Mouse (Mus musculus): ENCODE data around the gene Tedc1. TPM values are rescaled to one million over a fixed set of nuclear protein-coding genes. Genes with fewer than 3 reads are reported as not detected.

The Tedc1 gene
- polyA plus RNA-seq, 1 experiment from 2014 or later = 38.2 TPM

DNA sequence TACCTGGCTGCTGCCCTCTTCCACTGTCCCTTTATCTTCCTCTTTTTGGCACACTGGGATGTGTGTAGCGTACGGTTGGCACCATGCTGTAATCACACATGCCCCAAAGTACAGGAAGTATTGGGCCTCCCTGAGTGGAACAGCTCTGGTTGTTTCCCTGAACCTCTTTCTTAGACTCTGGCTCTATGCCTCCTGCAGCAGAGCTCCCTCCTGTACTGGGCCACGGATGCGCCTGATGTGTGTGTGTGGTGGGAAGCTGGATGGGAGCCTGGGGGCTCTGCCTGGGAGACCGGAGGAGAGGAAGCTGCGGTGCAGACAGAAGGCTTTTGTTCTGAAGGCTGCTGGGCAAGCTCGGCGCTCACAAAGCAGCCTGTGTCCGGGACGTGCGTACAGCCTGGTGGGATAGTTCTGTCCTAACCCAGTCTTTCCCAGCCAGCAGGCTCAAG is 7.4 kb downstream of the Tedc1 start:
- no peak for ATAC-seq (ENCODE audit: low FRiP score, low TSS enrichment)
- WGBS = 90% methylated on average over 11 of the region's 11 CpGs
- no peak overlapping the region for H3K9ac ChIP-seq (replicated peaks; ENCODE audit: low read length)
- H3K4me2 ChIP-seq (replicated peaks; ENCODE audit: low read depth, low read length) = no peak overlapping the region
- no peaks in the 10 kb centered on the region for H3K27me3 ChIP-seq (ENCODE audit: insufficient read depth, low read length)
- no peaks in the 10 kb centered on the region for H3K4me1 ChIP-seq (ENCODE audit: insufficient read depth, low read length)
- no peaks in the 10 kb centered on the region for H3K9me3 ChIP-seq (ENCODE audit: low read length)
- no peak overlapping the region for H3K4me3 ChIP-seq (ENCODE audit: low read length)
- H3K27ac ChIP-seq (ENCODE audit: low read length) = no peak overlapping the region
- H3K36me3 ChIP-seq (ENCODE audit: insufficient read depth, low read length) = peaks cover 23% of the 10 kb centered on the region

DNA sequence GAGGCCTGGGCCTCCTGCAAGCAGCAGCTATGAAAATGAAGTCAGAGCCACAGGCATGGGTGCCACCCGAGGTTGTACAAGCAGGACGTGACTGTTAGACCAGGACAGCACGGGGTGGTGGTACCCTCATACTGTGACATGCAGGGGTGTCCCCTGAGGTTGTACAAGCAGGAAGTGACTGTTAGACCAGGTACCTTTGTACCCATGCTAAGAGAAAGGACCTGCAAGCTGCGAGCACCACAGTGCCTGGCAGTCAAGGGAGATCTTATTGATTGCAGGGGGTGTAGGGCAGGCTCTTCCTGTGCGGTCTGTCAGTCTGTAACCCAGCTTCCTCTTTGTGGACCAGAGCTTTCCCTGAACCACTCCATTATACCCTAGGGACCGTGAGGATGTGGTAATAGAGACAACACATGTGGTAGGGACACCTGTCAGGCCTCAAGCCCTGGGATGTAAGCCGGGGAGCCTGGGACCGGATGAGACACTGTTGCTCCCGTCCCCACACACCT is 11.9 kb downstream of the Tedc1 start:
- H3K9me3 ChIP-seq (ENCODE audit: low read length) = no peaks in the 10 kb centered on the region
- no peaks in the 10 kb centered on the region for H3K4me1 ChIP-seq (ENCODE audit: insufficient read depth, low read length)
- peaks cover 12% of the 10 kb centered on the region for H3K36me3 ChIP-seq (ENCODE audit: insufficient read depth, low read length)
- no peak for ATAC-seq (ENCODE audit: low FRiP score, low TSS enrichment)
- 81% methylated on average over 9 of the region's 9 CpGs for WGBS
- no peak overlapping the region for H3K9ac ChIP-seq (replicated peaks; ENCODE audit: low read length)
- no peak overlapping the region for H3K4me3 ChIP-seq (ENCODE audit: low read length)
- no peak overlapping the region for H3K27ac ChIP-seq (ENCODE audit: low read length)
- no peak overlapping the region for H3K4me2 ChIP-seq (replicated peaks; ENCODE audit: low read depth, low read length)
- no peaks in the 10 kb centered on the region for H3K27me3 ChIP-seq (ENCODE audit: insufficient read depth, low read length)

DNA sequence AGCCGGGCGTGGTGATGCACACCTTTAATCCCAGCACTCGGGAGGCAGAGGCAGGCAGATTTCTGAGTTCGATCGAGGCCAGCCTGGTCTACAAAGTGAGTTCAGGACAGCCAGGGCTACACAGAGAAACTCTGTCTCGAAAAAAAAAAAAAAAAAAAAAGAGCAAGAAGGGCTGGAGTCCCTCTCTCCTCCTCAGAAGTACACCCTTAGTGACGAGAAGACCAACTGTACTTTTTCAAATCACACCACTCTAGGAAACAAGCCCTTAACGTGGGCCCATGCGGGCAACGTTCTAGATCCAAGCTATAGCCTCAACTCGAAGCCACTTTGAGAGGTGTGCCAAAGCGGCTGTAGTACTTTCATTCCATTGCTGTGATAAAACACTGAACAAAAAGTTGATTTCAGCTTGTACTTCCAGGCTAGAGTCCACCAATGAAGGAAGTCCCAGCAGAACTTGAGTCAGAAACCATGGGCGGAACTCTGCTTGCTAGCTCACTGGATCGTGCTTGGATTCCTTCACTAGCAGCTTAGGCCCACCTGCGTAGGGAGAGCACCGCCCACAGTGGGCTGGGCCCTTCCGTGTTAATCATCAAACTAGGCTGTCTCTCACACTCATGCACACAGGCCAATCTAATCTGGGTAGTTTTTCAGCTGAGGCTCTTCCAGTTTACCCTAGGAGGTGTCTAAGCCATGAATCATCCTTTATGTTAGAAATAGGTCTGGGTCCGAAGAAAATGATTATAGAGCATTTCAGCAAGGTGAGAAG is 20.9 kb downstream of the Tedc1 start:
- H3K4me2 ChIP-seq (replicated peaks; ENCODE audit: low read depth, low read length) = no peak overlapping the region
- H3K27me3 ChIP-seq (ENCODE audit: insufficient read depth, low read length) = no peaks in the 10 kb centered on the region
- no peak overlapping the region for H3K27ac ChIP-seq (ENCODE audit: low read length)
- WGBS = 85% methylated on average over 18 of the region's 18 CpGs
- H3K9ac ChIP-seq (replicated peaks; ENCODE audit: low read length) = no peak overlapping the region
- H3K4me3 ChIP-seq (ENCODE audit: low read length) = no peak overlapping the region
- ATAC-seq (ENCODE audit: low FRiP score, low TSS enrichment) = no peak
- no peaks in the 10 kb centered on the region for H3K9me3 ChIP-seq (ENCODE audit: low read length)
- no peaks in the 10 kb centered on the region for H3K4me1 ChIP-seq (ENCODE audit: insufficient read depth, low read length)
- H3K36me3 ChIP-seq (ENCODE audit: insufficient read depth, low read length) = no peaks in the 10 kb centered on the region

DNA sequence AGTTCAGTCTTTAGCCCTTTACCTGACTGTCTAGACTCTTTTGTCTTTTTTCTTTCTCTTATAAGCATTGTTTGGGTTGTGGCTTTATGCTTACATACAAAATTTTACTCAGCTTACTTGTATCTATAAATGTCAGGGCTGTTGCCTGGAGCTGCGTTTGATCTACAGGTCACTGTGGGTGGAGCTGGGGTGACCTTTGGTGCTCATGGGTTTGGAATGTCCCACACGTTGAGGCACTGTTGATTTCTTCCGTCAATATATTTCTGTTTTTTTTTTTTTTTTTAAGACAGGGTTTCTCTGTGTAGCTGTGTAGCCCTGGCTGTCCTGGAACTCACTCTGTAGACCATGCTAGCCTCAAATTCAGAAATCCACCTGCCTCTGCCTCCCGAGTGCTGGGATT is 24.8 kb downstream of the Tedc1 start:
- H3K9me3 ChIP-seq (ENCODE audit: low read length) = no peaks in the 10 kb centered on the region
- H3K4me2 ChIP-seq (replicated peaks; ENCODE audit: low read depth, low read length) = no peak overlapping the region
- 58% methylated on average over 4 of the region's 4 CpGs for WGBS
- H3K4me3 ChIP-seq (ENCODE audit: low read length) = no peak overlapping the region
- no peak for ATAC-seq (ENCODE audit: low FRiP score, low TSS enrichment)
- peaks cover 8% of the 10 kb centered on the region for H3K4me1 ChIP-seq (ENCODE audit: insufficient read depth, low read length)
- H3K27me3 ChIP-seq (ENCODE audit: insufficient read depth, low read length) = no peaks in the 10 kb centered on the region
- no peaks in the 10 kb centered on the region for H3K36me3 ChIP-seq (ENCODE audit: insufficient read depth, low read length)
- no peak overlapping the region for H3K27ac ChIP-seq (ENCODE audit: low read length)
- H3K9ac ChIP-seq (replicated peaks; ENCODE audit: low read length) = no peak overlapping the region

DNA sequence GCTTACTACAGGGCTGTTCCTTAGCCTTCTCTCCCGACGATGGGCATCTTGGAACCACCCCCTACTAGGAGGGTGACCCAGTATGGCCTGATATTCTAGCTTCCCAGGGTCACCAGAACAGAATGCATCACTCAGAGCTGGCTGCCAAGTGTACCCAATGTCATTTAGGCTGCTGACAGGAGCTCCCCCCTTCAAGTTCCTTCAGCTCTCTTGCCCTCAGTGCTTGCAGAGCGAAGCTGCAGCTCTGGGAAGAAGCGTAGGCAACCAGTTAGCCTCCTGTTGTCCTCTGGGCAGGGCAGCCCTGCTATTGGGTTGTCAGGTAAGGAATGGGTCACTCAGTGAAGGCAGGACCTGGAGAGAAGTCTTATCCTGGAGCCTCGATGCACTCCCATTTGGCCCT is 28.7 kb downstream of the Tedc1 start:
- Histone ChIP-seq H3K36me3 (ENCODE audit: insufficient read depth, low read length) (0 out of 2 replicates have a peak, but pooled peaks cover 6% of the 10 kb centered on the region), H3K27ac (ENCODE audit: low read length) (no peak overlapping the region), H3K4me1 (ENCODE audit: insufficient read depth, low read length) (peaks cover 22% of the 10 kb centered on the region), H3K4me2 (replicated peaks; ENCODE audit: low read depth, low read length) (peak overlapping the region; percentile 91; the same call in 1 of the 2 replicates), H3K27me3 (ENCODE audit: insufficient read depth, low read length) (peaks cover 11% of the 10 kb centered on the region), H3K9me3 (ENCODE audit: low read length) (no peaks in the 10 kb centered on the region), H3K9ac (replicated peaks; ENCODE audit: low read length) (no peak overlapping the region), H3K4me3 (ENCODE audit: low read length) (no peak overlapping the region; the same call in 1 of the 2 replicates)
- no peak for ATAC-seq (ENCODE audit: low FRiP score, low TSS enrichment)
- WGBS = 57% methylated on average over 5 of the region's 5 CpGs

DNA sequence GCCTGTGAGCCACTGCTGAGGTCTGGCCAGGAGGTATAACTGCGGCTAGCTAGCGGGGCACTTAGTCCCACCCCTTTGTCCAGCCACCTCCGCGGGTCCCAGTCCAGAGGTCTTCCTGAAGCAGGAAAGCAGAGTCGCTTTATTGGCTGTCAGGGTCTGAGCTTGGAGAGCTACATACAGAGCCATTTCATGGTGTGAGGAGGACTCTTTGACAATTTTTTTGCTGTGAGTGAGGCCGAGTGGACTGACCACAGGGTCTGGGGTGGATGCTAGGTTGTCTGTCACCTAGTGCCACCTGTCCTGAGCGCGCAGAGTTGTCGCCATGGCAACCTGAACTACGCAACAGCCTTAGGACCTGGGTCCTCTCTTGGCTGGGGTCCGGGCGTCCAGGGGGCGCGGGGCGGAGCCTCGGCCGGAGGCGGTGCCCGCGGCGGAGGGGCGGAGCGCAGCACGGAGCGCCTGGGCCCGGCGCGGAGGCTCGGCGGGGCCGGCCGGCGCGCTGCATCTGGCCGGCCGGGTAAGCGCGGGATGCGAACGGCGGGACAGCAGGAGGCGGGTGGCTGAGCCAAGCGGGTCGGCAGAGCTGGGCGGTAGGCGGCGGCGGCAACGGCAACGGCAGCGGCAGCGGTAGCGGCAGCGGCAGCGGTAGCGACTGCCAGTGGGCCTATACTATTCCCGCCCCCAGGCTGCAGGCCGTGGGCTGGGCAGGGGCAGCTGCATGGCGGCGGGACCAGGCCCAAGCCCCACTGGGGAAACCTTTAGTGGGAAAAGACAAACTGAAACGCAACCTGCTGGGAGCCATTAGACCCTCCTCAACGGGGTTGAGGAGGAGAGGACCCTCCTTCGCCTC is 29.4 kb downstream of the Tedc1 start, which contains the start of gene Tmem121:
Tmem121 (plus strand) TSS at position 489 of the 850 bp plus-strand sequence.
- under 1% methylated on average over 38 of the region's 63 CpGs for WGBS
- H3K4me1 ChIP-seq (ENCODE audit: insufficient read depth, low read length) = peaks cover 22% of the 10 kb centered on the region

DNA sequence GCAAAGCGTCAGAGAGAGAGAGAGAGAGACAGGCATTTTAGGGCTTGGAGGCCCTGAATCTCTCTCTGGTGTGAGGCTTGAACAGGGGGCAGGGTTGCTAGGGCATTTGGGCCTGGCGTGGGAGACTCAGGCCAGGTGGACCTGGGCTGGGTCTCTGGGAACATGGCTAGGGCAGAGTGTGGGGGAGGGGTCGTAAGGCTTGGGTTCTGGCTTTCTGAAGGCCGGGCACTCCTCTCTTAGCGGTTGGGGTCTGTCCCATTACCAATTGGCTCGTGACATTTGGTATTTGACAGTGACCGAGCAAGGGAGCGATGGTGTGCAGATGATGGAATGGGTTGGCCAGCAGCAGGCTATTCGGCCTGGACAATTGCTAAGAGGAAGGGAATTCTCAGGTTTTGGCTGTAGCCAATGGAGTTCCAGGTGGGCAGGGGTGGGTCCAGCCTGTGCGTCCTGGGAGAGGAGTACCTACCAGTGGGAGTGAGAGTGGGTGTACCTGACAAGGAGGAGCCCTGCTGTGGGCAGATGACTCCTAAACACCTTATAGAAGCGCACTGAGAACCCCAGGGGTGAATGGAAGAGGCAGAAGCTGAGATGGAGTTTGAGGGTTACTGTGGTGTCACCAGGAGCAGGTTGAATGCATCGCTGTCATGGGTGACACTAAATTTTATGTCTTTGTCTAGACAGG is 30.2 kb downstream of the Tedc1 start:
- no peak overlapping the region for H3K27ac ChIP-seq (ENCODE audit: low read length)
- 36% methylated on average over 12 of the region's 12 CpGs for WGBS
- peaks cover 22% of the 10 kb centered on the region for H3K4me1 ChIP-seq (ENCODE audit: insufficient read depth, low read length)
- H3K4me3 ChIP-seq (ENCODE audit: low read length) = peak overlapping the region; percentile 66
- H3K9me3 ChIP-seq (ENCODE audit: low read length) = no peaks in the 10 kb centered on the region
- H3K4me2 ChIP-seq (replicated peaks; ENCODE audit: low read depth, low read length) = peak overlapping the region; percentile 91
- H3K36me3 ChIP-seq (ENCODE audit: insufficient read depth, low read length) = 0 out of 2 replicates have a peak, but pooled peaks cover 11% of the 10 kb centered on the region
- peak overlapping the region; percentile 63 for H3K9ac ChIP-seq (replicated peaks; ENCODE audit: low read length)
- no peak for ATAC-seq (ENCODE audit: low FRiP score, low TSS enrichment)
- peaks cover 11% of the 10 kb centered on the region for H3K27me3 ChIP-seq (ENCODE audit: insufficient read depth, low read length)

More for the DNA sequence above, 29.4 kb downstream of the Tedc1 start, which contains the start of gene Tmem121:
- Histone ChIP-seq H3K36me3 (ENCODE audit: insufficient read depth, low read length) (0 out of 2 replicates have a peak, but pooled peaks cover 11% of the 10 kb centered on the region), H3K9me3 (ENCODE audit: low read length) (no peaks in the 10 kb centered on the region), H3K4me2 (replicated peaks; ENCODE audit: low read depth, low read length) (peak within 1 kb of the TSS; percentile 91), H3K27ac (ENCODE audit: low read length) (no peak within 1 kb of the TSS), H3K4me3 (ENCODE audit: low read length) (peak within 1 kb of the TSS; percentile 66), H3K27me3 (ENCODE audit: insufficient read depth, low read length) (peaks cover 11% of the 10 kb centered on the region), H3K9ac (replicated peaks; ENCODE audit: low read length) (peak within 1 kb of the TSS; percentile 63)
- ATAC-seq (ENCODE audit: low FRiP score, low TSS enrichment) = peak; percentile 49; the same call in 1 of the 2 replicates

DNA sequence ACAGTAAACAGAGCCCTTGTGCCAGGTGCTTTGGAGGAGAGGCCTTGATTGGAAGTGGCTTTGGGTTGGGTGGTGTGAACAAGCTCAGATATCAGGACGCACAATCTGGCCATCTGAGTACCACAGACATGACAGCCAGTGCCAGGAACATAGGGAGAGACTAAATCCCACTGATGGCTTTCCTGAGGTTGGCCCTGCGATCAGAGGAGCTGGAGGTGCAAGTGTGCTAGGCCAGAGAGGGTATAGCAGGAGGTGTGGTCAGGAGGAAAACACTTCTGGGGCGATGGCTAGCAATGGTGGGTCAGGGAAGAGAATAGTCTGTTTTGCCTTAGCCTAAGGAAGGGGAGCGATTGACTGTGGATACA is 30.8 kb downstream of the Tedc1 start:
- Histone ChIP-seq H3K9me3 (ENCODE audit: low read length) (no peaks in the 10 kb centered on the region), H3K9ac (replicated peaks; ENCODE audit: low read length) (peak overlapping the region; percentile 48; the same call in 1 of the 2 replicates), H3K27me3 (ENCODE audit: insufficient read depth, low read length) (peaks cover 11% of the 10 kb centered on the region), H3K36me3 (ENCODE audit: insufficient read depth, low read length) (0 out of 2 replicates have a peak, but pooled peaks cover 11% of the 10 kb centered on the region), H3K4me1 (ENCODE audit: insufficient read depth, low read length) (peaks cover 22% of the 10 kb centered on the region), H3K27ac (ENCODE audit: low read length) (no peak overlapping the region), H3K4me3 (ENCODE audit: low read length) (peak overlapping the region; percentile 46), H3K4me2 (replicated peaks; ENCODE audit: low read depth, low read length) (peak overlapping the region; percentile 83)
- ATAC-seq (ENCODE audit: low FRiP score, low TSS enrichment) = no peak
- 55% methylated on average over 4 of the region's 4 CpGs for WGBS

DNA sequence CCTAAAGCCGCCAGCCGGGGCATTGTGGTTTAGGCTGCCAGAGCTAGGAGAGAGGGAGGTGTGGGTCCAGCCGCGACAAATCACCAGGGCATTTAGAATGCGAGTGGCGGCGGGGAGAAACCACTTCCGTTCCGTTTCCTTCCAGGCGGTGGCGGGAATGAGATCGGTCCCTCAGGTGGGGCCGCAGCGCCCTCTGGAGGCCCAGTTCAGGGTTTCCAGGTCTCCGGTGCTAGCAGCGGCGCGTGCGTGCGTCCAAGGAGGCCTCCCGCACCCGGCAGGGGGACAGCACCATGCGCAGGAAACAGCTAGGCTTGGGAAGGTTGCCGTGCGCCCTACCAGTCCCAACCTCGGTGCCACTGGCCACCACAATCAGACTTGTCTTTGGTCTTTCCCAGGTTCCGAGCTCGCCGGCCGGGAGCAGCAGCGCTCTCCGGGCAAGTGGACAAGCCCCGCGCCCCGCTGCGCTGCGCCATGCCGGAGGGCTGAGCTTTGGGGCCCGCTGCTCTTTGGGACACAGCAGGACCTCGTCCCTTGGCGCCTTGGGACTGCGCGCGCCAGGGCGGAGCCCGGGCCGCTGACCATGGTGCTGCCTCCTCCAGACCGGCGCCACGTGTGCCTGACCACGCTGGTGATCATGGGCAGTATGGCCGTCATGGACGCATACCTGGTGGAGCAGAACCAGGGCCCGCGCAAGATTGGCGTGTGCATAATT is 31.5 kb downstream of the Tedc1 start:
- no peaks in the 10 kb centered on the region for H3K9me3 ChIP-seq (ENCODE audit: low read length)

More for the DNA sequence above, 31.5 kb downstream of the Tedc1 start:
- no peak overlapping the region for H3K27ac ChIP-seq (ENCODE audit: low read length)
- WGBS = 3% methylated on average over 56 of the region's 56 CpGs
- peaks cover 22% of the 10 kb centered on the region for H3K4me1 ChIP-seq (ENCODE audit: insufficient read depth, low read length)
- H3K36me3 ChIP-seq (ENCODE audit: insufficient read depth, low read length) = 0 out of 2 replicates have a peak, but pooled peaks cover 11% of the 10 kb centered on the region
- peak overlapping the region; percentile 48 for H3K9ac ChIP-seq (replicated peaks; ENCODE audit: low read length)
- peak overlapping the region; percentile 46 for H3K4me3 ChIP-seq (ENCODE audit: low read length)
- H3K27me3 ChIP-seq (ENCODE audit: insufficient read depth, low read length) = peaks cover 11% of the 10 kb centered on the region
- ATAC-seq (ENCODE audit: low FRiP score, low TSS enrichment) = peak; percentile 77
- peak overlapping the region; percentile 83 for H3K4me2 ChIP-seq (replicated peaks; ENCODE audit: low read depth, low read length)

Data from kidney, embryonic 16.5 days (tissue).